Mouse (Mus musculus) kidney, adult 2 months (tissue): ENCODE measurements at regions not wholly inside any gene's neighbourhood (a gene's known extent, or its start where the extent isn't known, plus 50 kb on each side); places are given as distances from the start of the nearest gene placed in this dataset.

Experiments used
- DNase-seq: peaks from one replicate; pipeline ENCODE4 v3.0.0; 2021
- H3K27ac ChIP-seq: fragments of 200-500 bp; 2 replicates; pipeline ENCODE4 v1.5.1; 2012; ENCODE audit warnings: low read depth, low read length, control low read depth, inconsistent platforms; ENCODE audit not compliant: insufficient read depth
- H3K27me3 ChIP-seq: fragments of 200-500 bp; replicated peaks from 2 replicates; pipeline ENCODE4 v1.6.1; 2012; ENCODE audit warnings: mild to moderate bottlenecking, moderate library complexity, low read length, inconsistent platforms; ENCODE audit not compliant: control insufficient read depth, insufficient read depth
- H3K36me3 ChIP-seq: fragments of 200-500 bp; 2 replicates; pipeline ENCODE4 v1.6.1; 2012; ENCODE audit warnings: mild to moderate bottlenecking, moderate library complexity, low read length, inconsistent platforms; ENCODE audit not compliant: control insufficient read depth, insufficient read depth
- H3K4me1 ChIP-seq: fragments of 200-500 bp; 2 replicates; pipeline ENCODE4 v1.6.1; 2011; ENCODE audit warnings: low read length; ENCODE audit not compliant: control insufficient read depth, insufficient read depth
- H3K4me3 ChIP-seq: fragments of 200-500 bp; 2 replicates; pipeline ENCODE4 v1.5.1; 2011; ENCODE audit warnings: mild to moderate bottlenecking, low read depth, low read length, control low read depth; ENCODE audit not compliant: insufficient read depth
- CTCF ChIP-seq: fragments of 200-500 bp; conservative IDR thresholded peaks from 2 replicates; pipeline ENCODE4 v1.5.1; 2011; ENCODE audit warnings: low read depth, mild to moderate bottlenecking, control low read depth, low read length, moderate library complexity, mixed read lengths; ENCODE audit not compliant: insufficient read depth, insufficient read length
- POLR2A ChIP-seq: fragments of 200-500 bp; IDR thresholded peaks from one replicate; pipeline ENCODE4 v1.6.1; 2011; ENCODE audit warnings: low read depth, low read length, control low read depth
- WGBS: fragments of 180-500 bp; shearing (Covaris S2); methylation state at CpG from one replicate; pipeline ENCODE4 v1.1.7; 2018; 5-methylcytosine and 5-hydroxymethylcytosine counted together

- Histone ChIP-seq H3K4me1 (no peaks in the 10 kb centered on the region), H3K27me3 (no peaks in the 10 kb centered on the region), H3K4me3 (no peak overlapping the region), H3K27ac (no peak overlapping the region), H3K36me3 (no peaks in the 10 kb centered on the region)
- DNase-seq: no peak
- TF ChIP-seq CTCF (no peak), POLR2A (no peak)
- WGBS: 56% methylated on average over 11 of the region's 11 CpGs
Observed at GRCm38 (mm10) chr3:130780706-130781240, 50.6 kb upstream of the Rpl34 start.
